Mouse (Mus musculus) heart, embryonic 12.5 days (tissue): ENCODE data around the gene Frem2. TPM values are rescaled to one million over a fixed set of nuclear protein-coding genes. Genes with fewer than 3 reads are reported as not detected.
A peak's percentile ranks its signal among the peaks of the same experiment; 100 is the strongest.

ENCODE experiments used
- ATAC-seq: fragments of 200-750 bp; cut with Nextera tagmentation; 2 replicates; pipeline ENCODE4 v1.8.0; 2017; ENCODE audit warnings: moderate TSS enrichment, moderate library complexity; ENCODE audit not compliant: insufficient number of reproducible peaks, low FRiP score
- H3K27ac ChIP-seq: fragments of 300-500 bp; sonication (generic); 2 replicates; pipeline ENCODE4 v1.5.1; 2016; ENCODE audit warnings: mild to moderate bottlenecking, moderate library complexity; ENCODE audit not compliant: poor library complexity, severe bottlenecking
- H3K27me3 ChIP-seq: fragments of 300-500 bp; sonication (generic); replicated peaks from 2 replicates; pipeline ENCODE4 v1.6.1; 2016; ENCODE audit warnings: mild to moderate bottlenecking, moderate library complexity
- H3K36me3 ChIP-seq: fragments of 300-500 bp; sonication (generic); 2 replicates; pipeline ENCODE4 v1.6.1; 2016; ENCODE audit warnings: mild to moderate bottlenecking, moderate library complexity
- H3K4me1 ChIP-seq: fragments of 300-500 bp; sonication (generic); replicated peaks from 2 replicates; pipeline ENCODE4 v1.6.1; 2016; ENCODE audit warnings: mild to moderate bottlenecking
- H3K4me2 ChIP-seq: fragments of 300-500 bp; sonication (generic); 2 replicates; pipeline ENCODE4 v1.6.1; 2016; ENCODE audit warnings: mild to moderate bottlenecking, moderate library complexity
- H3K4me3 ChIP-seq: fragments of 300-500 bp; sonication (generic); 2 replicates; pipeline ENCODE4 v1.5.1; 2016; ENCODE audit warnings: mild to moderate bottlenecking
- H3K9ac ChIP-seq: fragments of 300-500 bp; sonication (generic); 2 replicates; pipeline ENCODE4 v1.6.1; 2016; ENCODE audit warnings: mild to moderate bottlenecking, moderate library complexity
- H3K9me3 ChIP-seq: fragments of 300-500 bp; sonication (generic); replicated peaks from 2 replicates; pipeline ENCODE4 v1.6.1; 2016; ENCODE audit warnings: mild to moderate bottlenecking, moderate library complexity
- WGBS: fragments of 180-500 bp; shearing (Covaris S2); methylation state at CpG from one replicate; pipeline ENCODE4 v1.1.7; 2016; 5-methylcytosine and 5-hydroxymethylcytosine counted together
- polyA plus RNA-seq: library from polyadenylated mRNA; unstranded; fragments of >200 nt; fragmentation: Nextera tagmentation; extraction: Ambion mirVana; gene quantifications from 2 replicates; pipeline ENCODE4 v1.2.1, GENCODE M21; 2016

The Frem2 gene
- polyA plus RNA-seq, 1 experiment from 2014 or later, result 7.0 TPM

- Histone ChIP-seq H3K4me1 (peaks cover 9% of the 10 kb centered on the region), H3K9ac (no peak overlapping the region), H3K27ac (no peak overlapping the region), H3K9me3 (no peaks in the 10 kb centered on the region), H3K4me3 (no peak overlapping the region), H3K36me3 (no peaks in the 10 kb centered on the region), H3K27me3 (no peaks in the 10 kb centered on the region), H3K4me2 (no peak overlapping the region)
- ATAC-seq, result no peak
- WGBS, result 70% methylated on average over 16 of the region's 16 CpGs
These were observed 99.6 kb downstream of the Frem2 start for GRCm38 (mm10) chr3:53557388-53558214.

GRCm38 (mm10) chr3:53555031-53555952 lies 101.9 kb downstream of the Frem2 start:
- H3K4me3 ChIP-seq, result no peak overlapping the region
- H3K27me3 ChIP-seq, result no peaks in the 10 kb centered on the region
- H3K27ac ChIP-seq, result no peak overlapping the region
- H3K9me3 ChIP-seq, result no peaks in the 10 kb centered on the region
- no peak overlapping the region for H3K9ac ChIP-seq
- H3K36me3 ChIP-seq, result no peaks in the 10 kb centered on the region
- 38% methylated on average over 10 of the region's 10 CpGs for WGBS
- ATAC-seq, result no peak
- H3K4me1 ChIP-seq, result peaks cover 9% of the 10 kb centered on the region
- no peak overlapping the region for H3K4me2 ChIP-seq

GRCm38 (mm10) chr3:53552691-53553090 lies 104.5 kb downstream of the Frem2 start:
- Histone ChIP-seq H3K27ac (no peak overlapping the region), H3K4me3 (no peak overlapping the region), H3K36me3 (0 out of 2 replicates have a peak, but pooled peaks cover 4% of the 10 kb centered on the region), H3K4me2 (no peak overlapping the region), H3K9me3 (no peaks in the 10 kb centered on the region), H3K4me1 (peaks cover 9% of the 10 kb centered on the region), H3K27me3 (no peaks in the 10 kb centered on the region), H3K9ac (no peak overlapping the region)
- no peak for ATAC-seq
- 44% methylated on average over 7 of the region's 7 CpGs for WGBS

GRCm38 (mm10) chr3:53532091-53532490 lies 125.1 kb downstream of the Frem2 start:
- Histone ChIP-seq H3K9me3 (peaks cover 1% of the 10 kb centered on the region; the same call in 1 of the 2 replicates), H3K4me1 (no peaks in the 10 kb centered on the region), H3K4me3 (no peak overlapping the region), H3K4me2 (no peak overlapping the region), H3K27me3 (no peaks in the 10 kb centered on the region), H3K9ac (no peak overlapping the region), H3K36me3 (peaks cover 6% of the 10 kb centered on the region), H3K27ac (no peak overlapping the region)
- 81% methylated on average over 6 of the region's 6 CpGs for WGBS
- no peak for ATAC-seq

- no peak overlapping the region for H3K9ac ChIP-seq
- H3K4me2 ChIP-seq, result no peak overlapping the region
- no peaks in the 10 kb centered on the region for H3K36me3 ChIP-seq
- no peaks in the 10 kb centered on the region for H3K4me1 ChIP-seq
- 82% methylated on average over 6 of the region's 6 CpGs for WGBS
- no peaks in the 10 kb centered on the region for H3K27me3 ChIP-seq
- no peak for ATAC-seq
- no peak overlapping the region for H3K27ac ChIP-seq
- H3K4me3 ChIP-seq, result no peak overlapping the region
- H3K9me3 ChIP-seq, result no peaks in the 10 kb centered on the region
These were observed 126.8 kb downstream of the Frem2 start for GRCm38 (mm10) chr3:53530305-53530704.

- Histone ChIP-seq H3K4me2 (peak overlapping the region; percentile 73), H3K4me3 (peak overlapping the region; percentile 43), H3K9ac (peak overlapping the region; percentile 51), H3K27ac (no peak overlapping the region), H3K36me3 (no peaks in the 10 kb centered on the region), H3K4me1 (no peaks in the 10 kb centered on the region), H3K27me3 (no peaks in the 10 kb centered on the region), H3K9me3 (no peaks in the 10 kb centered on the region)
- 7% methylated on average over 21 of the region's 21 CpGs for WGBS
- ATAC-seq, result no peak
These were observed 131.4 kb downstream of the Frem2 start for GRCm38 (mm10) chr3:53525737-53526136.

- H3K36me3 ChIP-seq, result peaks cover 7% of the 10 kb centered on the region; the same call in 1 of the 2 replicates
- H3K4me1 ChIP-seq, result no peaks in the 10 kb centered on the region
- H3K27me3 ChIP-seq, result no peaks in the 10 kb centered on the region
- H3K27ac ChIP-seq, result no peak overlapping the region
- no peak for ATAC-seq
- H3K9me3 ChIP-seq, result no peaks in the 10 kb centered on the region
- H3K4me2 ChIP-seq, result no peak overlapping the region
- H3K4me3 ChIP-seq, result no peak overlapping the region
- 89% methylated on average over 10 of the region's 10 CpGs for WGBS
- no peak overlapping the region for H3K9ac ChIP-seq
These were observed 134.4 kb downstream of the Frem2 start for GRCm38 (mm10) chr3:53522794-53523193.

- peaks cover 14% of the 10 kb centered on the region for H3K4me1 ChIP-seq
- H3K27ac ChIP-seq, result no peak overlapping the region
- no peak for ATAC-seq
- no peaks in the 10 kb centered on the region for H3K9me3 ChIP-seq
- WGBS, result 59% methylated on average over 4 of the region's 4 CpGs
- H3K27me3 ChIP-seq, result no peaks in the 10 kb centered on the region
- no peak overlapping the region for H3K4me3 ChIP-seq
- H3K36me3 ChIP-seq, result peaks cover 5% of the 10 kb centered on the region; the same call in 1 of the 2 replicates
- H3K9ac ChIP-seq, result no peak overlapping the region
- no peak overlapping the region for H3K4me2 ChIP-seq
These were observed 142.7 kb downstream of the Frem2 start for GRCm38 (mm10) chr3:53514221-53515065.

GRCm38 (mm10) chr3:53513096-53513495 lies 144.1 kb downstream of the Frem2 start:
- no peak for ATAC-seq
- Histone ChIP-seq H3K9ac (no peak overlapping the region), H3K4me1 (peaks cover 14% of the 10 kb centered on the region), H3K9me3 (no peaks in the 10 kb centered on the region), H3K27ac (no peak overlapping the region), H3K4me3 (no peak overlapping the region), H3K4me2 (no peak overlapping the region), H3K36me3 (no peaks in the 10 kb centered on the region), H3K27me3 (no peaks in the 10 kb centered on the region)
- 45% methylated on average over 5 of the region's 5 CpGs for WGBS

- no peak for ATAC-seq
- no peaks in the 10 kb centered on the region for H3K27me3 ChIP-seq
- 60% methylated on average over 6 of the region's 6 CpGs for WGBS
These were observed 154.7 kb downstream of the Frem2 start for GRCm38 (mm10) chr3:53502428-53502827.

More at GRCm38 (mm10) chr3:53502428-53502827, 154.7 kb downstream of the Frem2 start:
- Histone ChIP-seq H3K9ac (no peak overlapping the region), H3K36me3 (no peaks in the 10 kb centered on the region), H3K4me3 (no peak overlapping the region), H3K4me1 (no peaks in the 10 kb centered on the region; the same call in 1 of the 2 replicates), H3K4me2 (no peak overlapping the region), H3K9me3 (no peaks in the 10 kb centered on the region), H3K27ac (no peak overlapping the region)
